Mouse (Mus musculus) small intestine, adult 2 months (tissue): ENCODE measurements around the gene Dzip1. TPM values are rescaled to one million over a fixed set of nuclear protein-coding genes. Genes with fewer than 3 reads are reported as not detected.

ENCODE experiments used
- H3K27ac ChIP-seq: fragments of 200-500 bp; 2 replicates; pipeline ENCODE4 v1.5.1; 2012; ENCODE audit warnings: low read depth, low read length, control low read depth, inconsistent platforms; ENCODE audit not compliant: insufficient read depth
- H3K27me3 ChIP-seq: fragments of 200-500 bp; 2 replicates; pipeline ENCODE4 v1.6.1; 2012; ENCODE audit warnings: mild to moderate bottlenecking, moderate library complexity, low read length, inconsistent platforms; ENCODE audit not compliant: control insufficient read depth, insufficient read depth
- H3K36me3 ChIP-seq: fragments of 200-500 bp; 2 replicates; pipeline ENCODE4 v1.6.1; 2012; ENCODE audit warnings: mild to moderate bottlenecking, low read length, control low read depth, inconsistent platforms; ENCODE audit not compliant: control insufficient read depth, insufficient read depth
- H3K4me1 ChIP-seq: fragments of 200-500 bp; 2 replicates; pipeline ENCODE4 v1.6.1; 2012; ENCODE audit warnings: low read length, inconsistent platforms, mixed read lengths; ENCODE audit not compliant: control insufficient read depth, insufficient read depth, insufficient read length
- H3K4me3 ChIP-seq: fragments of 200-500 bp; 2 replicates; pipeline ENCODE4 v1.5.1; 2012; ENCODE audit warnings: low read depth, mild to moderate bottlenecking, control low read depth, inconsistent platforms, low read length, moderate library complexity
- CTCF ChIP-seq: fragments of 200-500 bp; IDR thresholded peaks from 2 replicates; pipeline ENCODE4 v1.5.1; 2012; ENCODE audit warnings: low read depth, mild to moderate bottlenecking, control low read depth, inconsistent platforms, low read length, moderate library complexity, mixed read lengths; ENCODE audit not compliant: insufficient replicate concordance, insufficient read length; ENCODE audit errors: extremely low read depth
- POLR2A ChIP-seq: fragments of 200-500 bp; IDR thresholded peaks from 2 replicates; pipeline ENCODE4 v1.6.1; 2012; ENCODE audit warnings: low read depth, mild to moderate bottlenecking, control low read depth, inconsistent platforms, low read length, moderate library complexity
- WGBS: fragments of 180-500 bp; shearing (Covaris S2); methylation state at CpG from one replicate; pipeline ENCODE4 v1.1.7; 2018; 5-methylcytosine and 5-hydroxymethylcytosine counted together
- polyA plus RNA-seq: library from polyadenylated mRNA; depleted of rRNA; stranded (reverse); fragments of >200 nt; gene quantifications from 2 replicates; pipeline ENCODE4 v1.2.3, GENCODE M21; 2012; rRNA removed

The Dzip1 gene
- polyA plus RNA-seq, 1 experiment, result 2.3 TPM

DNA sequence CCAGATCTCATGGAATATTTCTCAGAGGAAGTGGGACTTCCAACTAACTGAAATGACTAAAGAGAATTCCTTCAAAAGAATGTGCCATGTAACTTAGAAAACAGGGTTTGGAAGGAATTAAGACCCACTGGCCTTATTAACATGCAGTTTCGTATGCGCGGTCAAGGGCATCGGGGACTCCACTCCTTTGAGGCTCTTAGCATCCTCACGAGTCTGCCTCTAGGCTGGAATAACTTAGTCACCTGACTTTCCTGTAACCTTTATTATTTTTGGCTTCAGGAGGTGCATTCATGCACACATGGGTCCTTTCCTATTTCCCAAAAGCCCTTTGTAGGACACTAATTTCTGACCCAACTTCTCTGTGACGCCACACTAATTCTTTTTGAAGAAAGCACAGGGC lies 92.0 kb downstream of the Dzip1 start:
- WGBS, result 91% methylated on average over 6 of the region's 6 CpGs
- Histone ChIP-seq H3K36me3 (no peaks in the 10 kb centered on the region), H3K27me3 (no peaks in the 10 kb centered on the region), H3K4me1 (no peaks in the 10 kb centered on the region), H3K27ac (no peak overlapping the region), H3K4me3 (no peak overlapping the region)
- no peak for TF ChIP-seq CTCF
- no peak for TF ChIP-seq POLR2A

DNA sequence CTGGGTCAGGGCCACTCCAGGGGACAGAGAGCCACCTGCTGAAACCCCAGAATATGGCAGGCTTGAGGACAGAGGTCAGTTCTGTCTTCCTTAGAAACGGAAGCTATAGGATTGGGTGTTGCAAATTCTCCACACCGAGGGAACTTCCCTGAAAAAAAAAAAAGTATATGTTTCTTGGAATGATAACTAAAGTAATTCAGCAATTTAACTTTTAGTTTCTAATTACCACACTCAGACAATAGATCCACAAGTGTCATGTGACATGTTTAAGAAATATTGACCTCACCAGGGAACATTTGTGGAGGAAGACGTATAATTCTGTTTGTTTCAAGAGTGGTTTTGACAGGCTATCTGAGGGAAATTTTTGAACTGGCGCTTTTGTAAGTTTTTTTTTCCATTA lies 93.7 kb downstream of the Dzip1 start:
- TF ChIP-seq CTCF, result no peak
- TF ChIP-seq POLR2A, result no peak
- H3K4me3 ChIP-seq, result no peak overlapping the region
- H3K4me1 ChIP-seq, result no peaks in the 10 kb centered on the region
- WGBS, result 51% methylated on average over 4 of the region's 4 CpGs
- no peaks in the 10 kb centered on the region for H3K36me3 ChIP-seq
- H3K27me3 ChIP-seq, result no peaks in the 10 kb centered on the region
- no peak overlapping the region for H3K27ac ChIP-seq

DNA sequence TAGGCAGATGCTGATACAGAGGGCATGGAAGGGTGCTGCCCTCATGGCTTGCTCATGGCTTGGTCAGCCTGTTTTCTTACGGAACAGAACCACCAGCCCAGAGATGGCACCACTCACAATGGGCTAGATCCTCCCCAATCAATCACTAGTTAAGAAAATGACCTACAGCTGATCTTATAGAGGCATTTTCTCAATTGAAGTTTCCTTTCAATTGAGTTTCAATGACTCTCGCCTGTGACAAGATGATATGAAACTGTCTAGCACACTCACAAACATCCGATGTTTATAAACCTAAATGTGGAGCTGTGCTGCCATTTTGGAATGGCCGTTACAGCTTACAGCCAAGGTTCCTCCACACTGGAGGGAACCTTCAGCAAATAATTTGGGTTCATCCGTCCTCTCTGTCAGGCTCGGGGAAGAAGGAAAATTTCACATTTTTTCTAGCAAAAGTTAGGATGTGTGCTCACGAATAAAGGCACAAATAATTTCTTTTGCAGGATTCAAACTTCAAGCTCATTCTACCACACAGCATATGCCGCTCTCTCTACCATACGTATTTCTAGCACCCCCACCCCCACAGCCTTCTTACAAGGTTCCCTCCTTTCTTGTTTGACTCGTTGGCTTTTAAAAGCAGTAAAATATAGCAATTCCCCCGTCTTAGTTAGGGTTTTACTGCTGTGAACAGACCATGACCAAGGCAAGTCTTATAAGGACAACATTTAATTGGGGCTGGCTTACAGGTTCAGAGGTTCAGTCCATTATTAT lies 95.7 kb downstream of the Dzip1 start:
- 84% methylated on average over 11 of the region's 11 CpGs for WGBS
- Histone ChIP-seq H3K4me1 (no peaks in the 10 kb centered on the region), H3K4me3 (no peak overlapping the region), H3K27ac (no peak overlapping the region), H3K27me3 (no peaks in the 10 kb centered on the region), H3K36me3 (no peaks in the 10 kb centered on the region)
- TF ChIP-seq CTCF, result no peak
- no peak for TF ChIP-seq POLR2A

DNA sequence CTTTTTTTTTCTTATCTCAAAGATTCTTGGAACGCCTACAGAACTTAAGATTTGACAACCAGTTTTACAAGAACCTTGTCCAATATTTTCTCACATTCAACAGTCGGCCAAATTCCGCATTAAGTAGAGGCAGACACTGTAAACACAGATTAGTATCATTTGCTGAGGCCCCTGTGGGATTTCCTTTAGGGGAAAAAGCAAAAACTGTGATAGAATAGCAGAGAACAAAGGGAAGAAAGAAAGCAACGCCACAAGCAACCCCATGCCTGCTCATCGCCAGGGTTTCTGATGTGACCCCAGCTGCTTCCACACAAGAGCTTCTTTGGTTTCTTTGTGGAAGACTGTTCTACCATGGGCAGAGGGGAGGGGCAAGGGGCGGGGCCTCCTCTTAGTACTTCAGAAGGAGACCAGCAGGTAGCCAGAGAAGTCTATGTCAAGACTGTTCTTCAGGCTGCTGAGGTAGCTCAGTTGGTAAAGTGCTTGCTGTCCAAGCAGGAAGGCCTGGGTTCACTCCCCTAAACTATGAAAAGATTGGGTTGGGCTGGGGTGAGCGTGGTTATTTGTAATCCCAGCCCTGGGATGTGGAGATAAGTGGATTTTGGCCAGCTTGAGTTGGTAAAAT lies 97.9 kb downstream of the Dzip1 start:
- Histone ChIP-seq H3K27ac (no peak overlapping the region), H3K27me3 (no peaks in the 10 kb centered on the region), H3K36me3 (no peaks in the 10 kb centered on the region), H3K4me1 (no peaks in the 10 kb centered on the region), H3K4me3 (no peak overlapping the region)
- 36% methylated on average over 7 of the region's 7 CpGs for WGBS
- TF ChIP-seq CTCF, result no peak
- TF ChIP-seq POLR2A, result no peak

DNA sequence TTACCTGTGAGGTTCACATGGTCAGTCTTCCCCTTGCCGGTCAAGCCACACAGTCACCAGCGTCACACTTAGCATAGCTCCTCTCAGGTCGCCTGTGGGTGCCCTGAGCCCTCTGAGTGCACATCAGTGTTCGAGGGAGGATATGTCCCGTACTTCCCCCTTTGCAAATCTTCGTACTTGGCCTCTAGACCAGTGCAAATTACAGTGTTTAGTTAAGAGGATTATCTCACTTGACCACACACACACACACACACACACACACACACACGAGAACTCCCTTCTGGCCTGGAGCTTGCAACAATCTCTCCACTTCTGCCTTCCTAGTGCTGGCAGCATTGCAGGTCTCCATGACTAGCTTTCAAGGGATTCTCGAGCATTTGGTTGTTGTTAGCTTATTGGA lies 98.9 kb downstream of the Dzip1 start:
- Histone ChIP-seq H3K27ac (no peak overlapping the region), H3K4me3 (no peak overlapping the region), H3K36me3 (no peaks in the 10 kb centered on the region), H3K27me3 (no peaks in the 10 kb centered on the region), H3K4me1 (no peaks in the 10 kb centered on the region)
- 73% methylated on average over 8 of the region's 8 CpGs for WGBS
- no peak for TF ChIP-seq CTCF
- no peak for TF ChIP-seq POLR2A

Other genes with a start within 250 kb of the Dzip1 start
- gene Abcc4, start 219.2 kb downstream of the Dzip1 start, polyA plus RNA-seq, result 0.84 and 1.3 TPM in 2 replicates
- 0.16 and 2.3 TPM in 2 replicates for gene Cldn10, start 137.6 kb downstream of the Dzip1 start, polyA plus RNA-seq
- 6.5 and 9.8 TPM in 2 replicates for gene Dnajc3, start 12.5 kb upstream of the Dzip1 start, polyA plus RNA-seq
- 0.23 and 0.33 TPM in 2 replicates for gene Uggt2, start 174.0 kb upstream of the Dzip1 start, polyA plus RNA-seq
- 0.10 TPM in 1 of 2 replicates, not detected in the other for gene Hs6st3, start 212.9 kb upstream of the Dzip1 start, polyA plus RNA-seq